Mouse (Mus musculus) mouse embryonic stem cell (cell line): ENCODE results near the gene Cdc42ep4.

Experiments used
- in situ Hi-C, 2 experiments: fragments of 300-500 bp; cut with MboI; formaldehyde crosslinking; loops; 1 replicate in 1 of 2; 3 replicates in 1 of 2; pipeline ENCODE4 v1.14.3; 2019 to 2020; ENCODE audit warnings: low sequenced_read_pairs in 2 of 2, low pct_unique_long_range_greater_than_20kb in 1 of 2, mixed read lengths in 1 of 2; ENCODE audit not compliant: unreplicated experiment in 1 of 2

The Cdc42ep4 gene

DNA sequence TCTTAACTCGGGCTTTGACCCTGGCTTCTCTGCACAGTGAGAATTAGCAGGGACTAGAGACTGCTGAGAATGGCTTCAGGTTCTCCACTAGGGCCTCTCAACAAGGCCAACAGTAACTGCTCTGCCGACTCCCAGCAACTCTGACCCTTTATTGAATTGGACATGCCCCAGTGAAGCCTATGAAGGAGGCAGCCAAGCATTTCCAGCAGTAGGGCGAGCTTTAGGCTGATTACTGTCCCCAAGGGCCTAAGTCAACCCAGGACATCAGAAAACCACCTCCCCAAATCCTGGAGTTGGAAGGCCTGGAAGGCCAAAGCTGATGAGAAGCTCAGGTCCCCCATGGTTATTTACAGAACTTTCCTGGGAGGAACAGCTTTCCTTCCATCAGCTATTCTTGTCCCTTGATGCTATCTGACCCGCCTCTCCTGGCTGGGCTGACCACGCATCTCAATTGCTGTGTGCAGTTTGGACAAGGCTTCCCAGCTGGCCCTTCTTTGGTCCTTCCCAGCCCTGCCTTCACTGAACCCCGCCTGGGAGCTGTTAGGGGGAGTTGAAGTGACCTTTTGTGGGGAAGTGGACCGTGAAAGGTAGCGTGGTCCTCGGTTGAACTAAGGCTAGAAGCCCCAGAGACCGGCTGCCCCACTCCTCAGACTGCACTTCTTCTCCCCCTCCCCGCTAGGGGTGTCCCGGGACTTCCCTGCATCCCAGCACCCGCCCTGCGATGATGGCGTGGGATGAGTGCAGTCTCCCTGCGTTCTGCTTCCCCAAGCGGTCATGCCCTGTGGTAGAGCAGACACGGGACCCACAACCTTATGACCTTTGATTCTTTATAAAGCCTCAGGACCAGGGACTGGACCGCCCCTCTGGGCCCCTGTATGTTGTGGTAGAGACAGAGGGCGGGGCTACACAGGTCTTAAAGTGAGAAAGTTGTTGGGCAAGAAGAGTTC, 27.3 kb upstream of the Cdc42ep4 start:
- in situ Hi-C loops: no loop called here

- in situ Hi-C loops: no loop called here
Observed at GRCm38 (mm10) chr11:113777878-113778464, 26.3 kb upstream of the Cdc42ep4 start.

- in situ Hi-C loops: no loop called here
Observed at GRCm38 (mm10) chr11:113776851-113777511, 25.3 kb upstream of the Cdc42ep4 start.

DNA sequence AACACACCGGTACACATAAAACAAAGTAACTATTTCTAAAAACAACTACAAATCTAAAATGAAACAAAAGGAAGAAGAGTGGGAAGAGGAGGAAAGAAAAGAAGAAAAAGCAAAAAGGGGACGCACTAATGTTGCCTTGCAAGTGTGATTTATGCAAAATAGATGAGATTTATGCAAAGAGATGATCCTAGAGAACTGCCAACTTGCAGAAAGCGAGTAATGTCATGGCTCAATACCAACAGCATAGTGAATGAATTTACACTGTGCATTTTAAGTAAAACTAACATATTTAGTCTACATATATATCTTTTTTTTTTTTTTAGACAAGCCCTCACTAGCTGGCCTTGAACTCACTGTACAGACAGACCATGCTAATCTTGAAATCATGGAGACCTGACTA, 23.1 kb upstream of the Cdc42ep4 start:
- in situ Hi-C loops: no loop called here

GRCm38 (mm10) chr11:113773191-113773590, 21.5 kb upstream of the Cdc42ep4 start:
- in situ Hi-C loops: no loop called here

DNA sequence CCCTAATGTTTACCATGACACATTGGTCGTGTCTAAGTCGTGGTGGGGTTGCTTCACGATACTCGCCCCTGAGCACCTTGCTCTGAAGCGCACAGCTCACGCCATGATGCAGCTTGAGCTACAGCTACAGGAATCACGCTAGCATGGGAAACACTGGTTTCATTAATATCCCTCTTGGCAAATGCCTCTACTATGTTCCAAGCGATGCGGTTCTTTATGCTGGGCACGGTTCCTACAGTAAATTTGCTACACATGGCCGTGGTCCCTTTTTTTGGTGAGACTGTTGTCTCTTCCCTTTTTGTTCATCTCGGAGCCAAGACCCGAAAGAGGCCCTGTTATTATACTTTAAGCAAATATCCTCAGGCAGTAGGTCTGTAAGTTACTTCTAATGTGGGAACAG, 19.5 kb upstream of the Cdc42ep4 start:
- in situ Hi-C loops: no loop called here

- in situ Hi-C loops: no loop called here
Observed at GRCm38 (mm10) chr11:113768356-113768755, 16.7 kb upstream of the Cdc42ep4 start.

- in situ Hi-C loops: no loop called here
Observed at GRCm38 (mm10) chr11:113767285-113767684, 15.6 kb upstream of the Cdc42ep4 start.

DNA sequence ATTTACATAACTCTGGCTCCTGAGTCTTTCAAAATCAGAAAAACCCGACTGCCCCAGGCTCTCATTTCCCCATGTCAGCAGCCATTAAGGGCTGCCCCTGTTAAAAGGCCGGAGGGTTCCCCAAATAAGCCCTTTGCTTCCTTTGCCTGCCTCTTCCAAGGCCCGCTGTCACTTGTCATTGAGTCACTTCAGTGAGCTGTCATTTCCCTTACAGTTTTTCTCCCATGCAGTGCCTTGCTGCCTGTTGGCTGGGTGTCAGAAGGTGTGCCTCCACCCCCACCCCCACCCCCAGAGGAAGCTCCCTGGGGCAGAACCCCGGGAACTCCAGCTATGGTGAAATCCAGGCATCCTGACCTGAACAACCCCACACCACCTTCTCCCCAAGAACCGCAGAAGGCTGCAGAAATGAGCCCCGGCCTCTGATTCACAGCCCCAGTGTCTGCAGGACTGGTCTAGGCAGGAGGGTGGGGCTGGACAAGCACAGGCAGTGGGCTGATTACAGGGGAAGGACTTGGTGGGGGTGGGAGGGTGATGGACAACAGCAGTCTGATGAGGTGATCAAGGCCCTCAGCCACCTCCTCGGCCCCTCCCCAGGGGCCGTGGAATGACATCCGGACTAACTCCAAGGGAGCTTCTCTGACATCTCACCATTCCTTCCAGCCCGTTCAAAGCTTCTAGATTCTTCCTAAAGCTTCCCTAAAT, 14.8 kb upstream of the Cdc42ep4 start:
- in situ Hi-C loops: no loop called here

- in situ Hi-C loops: no loop called here
Observed at GRCm38 (mm10) chr11:113764132-113764849, 12.6 kb upstream of the Cdc42ep4 start.

DNA sequence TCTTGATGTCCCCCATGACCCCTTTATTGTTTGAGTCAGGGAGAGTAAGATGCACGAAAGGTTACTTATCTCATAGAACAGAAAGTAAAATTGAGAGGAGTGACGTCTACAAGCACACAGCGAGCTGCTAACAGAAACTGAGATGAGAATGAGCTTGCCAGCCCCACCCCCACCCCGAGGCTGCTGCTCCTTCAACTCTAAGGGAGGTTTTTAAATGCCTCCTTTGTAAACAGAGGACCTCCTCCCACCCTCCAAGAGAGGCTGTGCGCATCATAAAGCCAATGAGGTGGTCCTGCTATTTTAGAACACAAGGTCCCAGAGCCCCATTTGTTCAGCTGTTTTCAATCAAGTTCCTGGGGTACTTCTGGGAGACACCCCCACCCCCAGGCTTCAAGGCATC, 11.8 kb upstream of the Cdc42ep4 start:
- in situ Hi-C loops: no loop called here

DNA sequence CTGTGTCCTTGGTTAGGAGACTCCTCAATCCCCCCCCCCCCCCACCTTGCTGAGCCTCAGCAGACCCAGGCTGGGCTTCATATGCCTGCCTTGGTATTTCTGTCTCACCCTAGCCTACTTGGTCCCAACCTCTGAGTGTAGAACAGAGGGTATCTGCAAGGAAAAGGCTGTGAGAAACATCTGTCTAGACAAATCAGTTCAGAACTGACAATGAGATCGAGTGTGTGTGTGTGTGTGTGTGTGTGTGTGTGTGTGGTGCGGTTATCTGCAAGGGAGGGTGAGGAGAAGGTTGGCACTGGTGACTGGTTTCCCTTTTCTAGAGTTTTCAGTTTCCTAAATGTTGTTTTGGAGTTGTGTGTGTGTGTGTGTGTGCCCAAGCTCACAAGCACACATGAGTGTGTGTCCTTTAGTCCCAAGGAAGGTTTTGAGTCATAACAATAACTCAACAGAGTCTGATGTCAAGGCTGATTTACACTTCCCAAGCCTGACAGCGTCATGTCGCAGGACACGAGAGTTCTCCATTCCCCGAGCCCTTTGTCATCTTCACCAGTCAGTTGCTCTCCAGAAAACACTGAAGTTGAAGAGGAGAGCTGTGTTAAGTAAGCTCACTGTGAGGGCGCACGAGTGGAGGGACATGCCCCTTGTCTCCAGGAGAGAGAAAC, 10.6 kb upstream of the Cdc42ep4 start:
- in situ Hi-C loops: no loop called here

GRCm38 (mm10) chr11:113761646-113762045, 10.0 kb upstream of the Cdc42ep4 start:
- in situ Hi-C loops: no loop called here

- in situ Hi-C loops: no loop called here
Observed at GRCm38 (mm10) chr11:113760476-113760875, 8.8 kb upstream of the Cdc42ep4 start.

GRCm38 (mm10) chr11:113758851-113759250, 7.2 kb upstream of the Cdc42ep4 start:
- in situ Hi-C loops: no loop called here

GRCm38 (mm10) chr11:113756578-113756977, 4.9 kb upstream of the Cdc42ep4 start:
- in situ Hi-C loops: no loop called here

GRCm38 (mm10) chr11:113755878-113756277, 4.2 kb upstream of the Cdc42ep4 start:
- in situ Hi-C loops: no loop called here

- in situ Hi-C loops: no loop called here
Observed at GRCm38 (mm10) chr11:113754845-113755244, 3.2 kb upstream of the Cdc42ep4 start.
